In genomic region chr5:125476286-125476625, GRCm38 (mm10) we compare ENCODE assay signal across 8 mouse cellular contexts. TPM values are rescaled to one million over a fixed set of nuclear protein-coding genes. Genes with fewer than 3 reads are reported as not detected.
DNase-seq lines count a peak whose midpoint lies in the region; ATAC-seq and TF ChIP-seq lines count a peak whose summit lies in the region.

No protein-coding gene starts in this region.

- 0 out of 2 replicates have a peak overlapping the region, but pooled peaks have one; percentile 39 for H3K27ac ChIP-seq in lung, embryonic 15.5 days
- H3K27ac ChIP-seq in intestine, postnatal 0 days (ENCODE audit: low read depth, low read length), result 0 out of 2 replicates have a peak overlapping the region, but pooled peaks have one; percentile 64

- peak overlapping the region; percentile 75 for H3K4me3 ChIP-seq in lung, embryonic 15.5 days
- peak overlapping the region; percentile 83 for H3K4me3 ChIP-seq in intestine, postnatal 0 days (ENCODE audit: low read depth, low read length)
- H3K4me3 ChIP-seq in myocyte, result peak overlapping the region; percentile 85

- 6% methylated on average over 5 of the region's 5 CpGs for WGBS in lung, embryonic 15.5 days
- 8% methylated on average over 5 of the region's 5 CpGs for whole genome bisulfite sequencing in intestine, postnatal 0 days

- H3K4me2 ChIP-seq in lung, embryonic 15.5 days, result peak overlapping the region; percentile 91
- H3K4me2 ChIP-seq in intestine, postnatal 0 days (replicated peaks; ENCODE audit: low read depth), result peak overlapping the region; percentile 98
- H3K4me2 ChIP-seq in myocyte (ENCODE audit: low read depth), result peak overlapping the region; percentile 89

- no peaks in the 10 kb centered on the region for H3K36me3 ChIP-seq in lung, embryonic 15.5 days
- no peaks in the 10 kb centered on the region for H3K36me3 ChIP-seq in intestine, postnatal 0 days (ENCODE audit: control insufficient read depth, insufficient read depth)
- H3K36me3 ChIP-seq in myocyte (ENCODE audit: control insufficient read depth, insufficient read depth), result no peaks in the 10 kb centered on the region

- peak; percentile 12; the same call in 1 of the 2 replicates for ATAC-seq in cerebellum, adult (ENCODE audit: insufficient number of reproducible peaks, low FRiP score, low TSS enrichment)
- no peak; the same call in 1 of the 2 replicates for ATAC-seq in lung, embryonic 15.5 days (ENCODE audit: borderline replicate concordance, extremely low read depth, low FRiP score, low TSS enrichment)
- 0 out of 2 replicates have a peak, but pooled peaks have one; percentile 5 for ATAC-seq in erythroblast, adult 5-6 weeks (replicated peaks; ENCODE audit: low FRiP score, poor library complexity, severe bottlenecking)
- no peak; the same call in 1 of the 2 replicates for ATAC-seq in intestine, postnatal 0 days

- peak overlapping the region; percentile 73 for H3K9ac ChIP-seq in lung, embryonic 15.5 days
- peak overlapping the region; percentile 69 for H3K9ac ChIP-seq in intestine, postnatal 0 days (ENCODE audit: low read depth, low read length)

- no peak for TF ChIP-seq POLR2A in myocyte (IDR thresholded peaks at IDR 0.05; ENCODE audit: insufficient read length, low read depth)

- peak; percentile 43 for TF ChIP-seq CTCF in intestine, postnatal 0 days (IDR thresholded peaks at IDR 0.05; ENCODE audit: low read depth)

- peak overlapping the region; percentile 24 for H3ac ChIP-seq in myocyte (ENCODE audit: control insufficient read depth, insufficient read length)

- H3K27me3 ChIP-seq in lung, embryonic 15.5 days, result no peaks in the 10 kb centered on the region
- H3K27me3 ChIP-seq in intestine, postnatal 0 days (replicated peaks; ENCODE audit: control insufficient read depth, insufficient read depth, low read length), result no peaks in the 10 kb centered on the region
- no peaks in the 10 kb centered on the region for H3K27me3 ChIP-seq in myocyte (ENCODE audit: control insufficient read depth, insufficient read depth, insufficient read length)

- H3K79me2 ChIP-seq in myocyte (ENCODE audit: control insufficient read depth, insufficient read depth), result peaks cover 53% of the 10 kb centered on the region

- peaks cover 22% of the 10 kb centered on the region for H3K4me1 ChIP-seq in lung, embryonic 15.5 days
- H3K4me1 ChIP-seq in intestine, postnatal 0 days (replicated peaks; ENCODE audit: control insufficient read depth, insufficient read depth, low read length), result 0 out of 2 replicates have a peak, but pooled peaks cover 7% of the 10 kb centered on the region

- DNase-seq in cerebellum, adult 9-10 months, result no peak
- no peak for DNase-seq in lung, postnatal 14 days
- DNase-seq in thymus, postnatal 36 days, result no peak

- H3K9me3 ChIP-seq in lung, embryonic 15.5 days, result no peaks in the 10 kb centered on the region
- no peaks in the 10 kb centered on the region for H3K9me3 ChIP-seq in intestine, postnatal 0 days (ENCODE audit: control insufficient read depth)

TF ChIP-seq in myocyte, 11 proteins besides CTCF, POLR2A, EP300 and RAD21:
- TF ChIP-seq MYOG (IDR thresholded peaks at IDR 0.05; ENCODE audit: control insufficient read depth in 1 of 3, insufficient read depth in 1 of 3, insufficient read length in 2 of 3, low read depth in 2 of 3) (no peak), SRF (IDR thresholded peaks at IDR 0.05; ENCODE audit: control insufficient read depth, insufficient read length, low read depth) (no peak), REST (IDR thresholded peaks at IDR 0.05; ENCODE audit: insufficient read depth, insufficient read length) (no peak), TCF3 (IDR thresholded peaks at IDR 0.05; ENCODE audit: insufficient read length, low read depth) (no peak), POLR2AphosphoS2 (IDR thresholded peaks at IDR 0.05; ENCODE audit: insufficient read length, low read depth) (no peak), MYOD1 (IDR thresholded peaks at IDR 0.05; ENCODE audit: control insufficient read depth in 1 of 3, insufficient read length in 2 of 3, low read depth in 2 of 3) (no peak), USF1 (IDR thresholded peaks at IDR 0.05; ENCODE audit: low read depth) (no peak), MAX (IDR thresholded peaks at IDR 0.05; ENCODE audit: low read depth) (no peak), E2F4 (IDR thresholded peaks at IDR 0.05; ENCODE audit: insufficient read depth) (no peak), CEBPB (IDR thresholded peaks at IDR 0.05; ENCODE audit: insufficient read depth, poor library complexity, severe bottlenecking) (no peak)

RNA-seq across cellular contexts. Expression of gene Aacs, which starts 0.6 kb away (rescaled TPM):
- 36.8 TPM in 2 replicates for polyA plus RNA-seq in lung, embryonic 15.5 days (2015; fragmentation: Nextera tagmentation; extraction: Ambion mirVana)
- 1.3 and 2.3 TPM in 2 replicates for total RNA-seq in erythroblast, adult 5-6 weeks (2015; ENCODE audit: low replicate concordance)
- 4.2 and 6.0 TPM in 2 replicates for total RNA-seq in erythroblast, adult 5-6 weeks (2017; ENCODE audit: low replicate concordance)
- polyA plus RNA-seq in intestine, postnatal 0 days (2015; fragmentation: Nextera tagmentation; extraction: Ambion mirVana), result 13.7 and 14.0 TPM in 2 replicates
- 70.7 TPM for polyA plus RNA-seq in myocyte (2012; fragmentation: generic; extraction: Trizol)

RNA-seq across cellular contexts. Expression of gene Bri3bp, which starts 34.9 kb away (rescaled TPM):
- 35.6 and 39.2 TPM in 2 replicates for polyA plus RNA-seq in lung, embryonic 15.5 days (2015; fragmentation: Nextera tagmentation; extraction: Ambion mirVana)
- 10.9 and 13.1 TPM in 2 replicates for total RNA-seq in erythroblast, adult 5-6 weeks (2015; ENCODE audit: low replicate concordance)
- total RNA-seq in erythroblast, adult 5-6 weeks (2017; ENCODE audit: low replicate concordance), result 4.7 and 5.3 TPM in 2 replicates
- 35.7 and 42.8 TPM in 2 replicates for polyA plus RNA-seq in intestine, postnatal 0 days (2015; fragmentation: Nextera tagmentation; extraction: Ambion mirVana)
- polyA plus RNA-seq in myocyte (2012; fragmentation: generic; extraction: Trizol), result 24.8 TPM

RNA-seq across cellular contexts. Expression of gene Dhx37, which starts 42.3 kb away (rescaled TPM):
- polyA plus RNA-seq in lung, embryonic 15.5 days (2015; fragmentation: Nextera tagmentation; extraction: Ambion mirVana), result 9.9 and 11.7 TPM in 2 replicates
- 1.2 and 17.8 TPM in 2 replicates for total RNA-seq in erythroblast, adult 5-6 weeks (2015; ENCODE audit: low replicate concordance)
- total RNA-seq in erythroblast, adult 5-6 weeks (2017; ENCODE audit: low replicate concordance), result 6.1 and 6.5 TPM in 2 replicates
- 2.5 and 3.2 TPM in 2 replicates for polyA plus RNA-seq in intestine, postnatal 0 days (2015; fragmentation: Nextera tagmentation; extraction: Ambion mirVana)
- polyA plus RNA-seq in myocyte (2012; fragmentation: generic; extraction: Trizol), result 17.2 TPM

RNA-seq across cellular contexts. Expression of gene Tmem132b, which starts 55.3 kb away (rescaled TPM):
- 0.03 and 0.11 TPM in 2 replicates for polyA plus RNA-seq in lung, embryonic 15.5 days (2015; fragmentation: Nextera tagmentation; extraction: Ambion mirVana)
- not detected in 2 replicates for total RNA-seq in erythroblast, adult 5-6 weeks (2015; ENCODE audit: low replicate concordance)
- total RNA-seq in erythroblast, adult 5-6 weeks (2017; ENCODE audit: low replicate concordance), result not detected in 2 replicates
- 0.14 and 0.25 TPM in 2 replicates for polyA plus RNA-seq in intestine, postnatal 0 days (2015; fragmentation: Nextera tagmentation; extraction: Ambion mirVana)
- 0.01 TPM for polyA plus RNA-seq in myocyte (2012; fragmentation: generic; extraction: Trizol)

Comparison
In these comparisons a context has a peak if more than half of its experiments do, and no peak if none do; other contexts are left out.
1. ATAC-seq: peak in cerebellum, adult (single experiment) and erythroblast, adult 5-6 weeks (single experiment); none in lung, embryonic 15.5 days (single experiment) and intestine, postnatal 0 days (single experiment).
2. Peak in every context shown above with its lines, with median percentiles within 50 percentile points of each other: H3K4me2 ChIP-seq and H3K4me3 ChIP-seq.